Mouse (Mus musculus): Measurements from ENCODE around the gene Gm6793.

Gene Gm6793

GRCm38 (mm10) chr8:111984511-111984910, 30.3 kb downstream of the Gm6793 start:
- no peak for DNase-seq (ENCODE audit: low read depth)

- DNase-seq (ENCODE audit: low read depth), result no peak
These were observed 32.7 kb downstream of the Gm6793 start for GRCm38 (mm10) chr8:111982116-111982515.

- no peak for DNase-seq (ENCODE audit: low read depth)
These were observed 36.7 kb downstream of the Gm6793 start for GRCm38 (mm10) chr8:111978147-111978546.

- DNase-seq (ENCODE audit: low read depth), result peak; percentile 85
These were observed 38.5 kb downstream of the Gm6793 start for GRCm38 (mm10) chr8:111976326-111976725.

GRCm38 (mm10) chr8:111975706-111976105, 39.1 kb downstream of the Gm6793 start:
- DNase-seq (ENCODE audit: low read depth), result no peak

GRCm38 (mm10) chr8:111974138-111974537, 40.7 kb downstream of the Gm6793 start:
- DNase-seq (ENCODE audit: low read depth), result no peak

GRCm38 (mm10) chr8:111968991-111969390, 45.8 kb downstream of the Gm6793 start:
- DNase-seq (ENCODE audit: low read depth), result no peak

- no peak for DNase-seq (ENCODE audit: low read depth)
These were observed 46.3 kb downstream of the Gm6793 start for GRCm38 (mm10) chr8:111968541-111968940.

- DNase-seq (ENCODE audit: low read depth), result peak; percentile 74
These were observed 47.5 kb downstream of the Gm6793 start for GRCm38 (mm10) chr8:111967246-111967870.

GRCm38 (mm10) chr8:111964849-111965561, 49.8 kb downstream of the Gm6793 start:
- no peak for DNase-seq (ENCODE audit: low read depth)

- no peak for DNase-seq (ENCODE audit: low read depth)
These were observed 50.5 kb downstream of the Gm6793 start for GRCm38 (mm10) chr8:111964351-111964750.

- DNase-seq (ENCODE audit: low read depth), result no peak
These were observed 51.3 kb downstream of the Gm6793 start for GRCm38 (mm10) chr8:111963546-111963945.
